Mouse (Mus musculus) mammary gland, adult 2 months (tissue): ENCODE measurements around the gene Sec24c. TPM values are rescaled to one million over a fixed set of nuclear protein-coding genes. Genes with fewer than 3 reads are reported as not detected.

Source experiments
- polyA plus RNA-seq: library from polyadenylated mRNA; depleted of rRNA; stranded (reverse); fragments of >200 nt; gene quantifications from 2 replicates; pipeline ENCODE4 v1.2.3, GENCODE M21; 2012; ENCODE audit warnings: low replicate concordance; rRNA removed

Sec24c gene
- polyA plus RNA-seq: 267 and 287 TPM in 2 replicates

DNA sequence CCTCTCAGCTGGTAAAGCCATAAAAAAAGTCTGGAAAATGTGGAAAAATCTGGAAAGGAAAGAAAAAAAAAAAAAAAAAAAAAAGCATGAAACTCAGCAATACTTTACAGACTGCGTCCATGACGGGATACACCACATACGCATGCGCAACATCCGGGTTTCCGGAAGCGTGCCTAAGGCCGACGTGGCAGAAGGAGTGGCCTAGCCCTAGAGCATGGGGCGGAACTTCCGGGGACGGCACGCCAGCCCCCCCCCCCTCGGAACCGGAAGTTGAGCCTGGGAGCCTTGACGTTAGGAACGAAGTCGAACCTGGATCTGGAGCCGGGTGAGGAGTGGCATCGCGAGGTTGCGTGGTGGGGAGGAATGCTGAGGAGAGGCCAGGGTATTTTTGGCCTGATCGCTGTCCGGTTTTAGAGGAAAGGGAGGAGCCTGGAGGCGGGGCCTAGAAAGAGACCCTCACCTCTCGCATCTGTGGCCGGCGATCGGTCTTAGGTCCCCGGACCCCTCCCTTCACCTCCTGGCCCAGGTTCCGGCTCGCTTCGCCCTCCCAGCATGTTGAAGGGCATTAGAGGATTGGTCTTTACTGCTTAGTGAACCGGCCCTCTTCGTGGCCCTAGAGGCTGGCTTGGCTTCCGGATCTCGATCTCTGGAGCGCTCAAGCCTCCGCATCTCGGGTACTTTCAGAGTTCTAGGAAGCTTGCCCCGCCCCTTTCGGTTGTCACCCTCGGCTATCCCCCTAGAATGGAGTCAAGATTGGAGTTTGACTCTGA lies at the start of gene Sec24c:
TSS of gene Sec24c (plus strand) at position 245 of the 770 bp plus-strand sequence.

DNA sequence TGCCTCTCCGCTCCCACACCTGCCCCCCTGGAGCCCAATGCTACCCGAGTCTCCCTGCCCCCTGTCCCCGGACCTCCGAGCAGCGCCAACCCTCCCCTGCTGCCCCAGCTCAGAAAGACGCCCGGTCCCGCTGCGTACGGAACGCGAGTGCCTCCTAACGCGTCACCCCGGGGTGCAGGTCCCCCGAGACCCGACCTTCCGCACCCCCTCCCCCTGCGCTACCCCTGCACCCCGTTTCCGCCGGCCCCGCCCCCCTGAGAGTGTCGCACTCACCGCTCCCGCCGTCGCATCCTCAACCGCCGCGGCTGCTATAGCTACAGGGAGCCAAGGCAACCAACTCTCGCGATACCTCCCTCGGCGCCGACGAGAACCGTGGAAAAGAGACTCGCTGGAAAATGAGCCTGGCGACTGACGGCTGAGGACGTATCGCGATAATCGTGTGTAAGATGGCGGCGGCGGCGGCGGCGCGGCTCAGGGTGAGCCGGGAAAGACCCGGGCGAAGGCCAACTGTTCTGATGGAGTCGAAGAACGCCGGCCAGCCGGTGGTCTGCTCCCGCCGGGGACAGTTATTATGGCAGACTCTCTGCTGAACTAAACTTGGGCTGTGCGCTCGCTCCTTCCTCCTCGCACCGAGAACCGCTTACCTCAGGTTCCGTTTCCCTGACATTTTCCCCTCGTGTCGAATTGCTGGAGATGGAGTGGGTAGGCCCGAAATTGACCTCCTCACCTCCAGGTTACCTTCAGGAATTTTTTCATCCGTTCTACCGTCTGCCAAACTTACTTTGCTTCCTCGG lies 33.3 kb upstream of the Sec24c start, which contains the start of gene Usp54:
TSS of gene Usp54 (minus strand) at position 420 of the 794 bp plus-strand sequence.

DNA sequence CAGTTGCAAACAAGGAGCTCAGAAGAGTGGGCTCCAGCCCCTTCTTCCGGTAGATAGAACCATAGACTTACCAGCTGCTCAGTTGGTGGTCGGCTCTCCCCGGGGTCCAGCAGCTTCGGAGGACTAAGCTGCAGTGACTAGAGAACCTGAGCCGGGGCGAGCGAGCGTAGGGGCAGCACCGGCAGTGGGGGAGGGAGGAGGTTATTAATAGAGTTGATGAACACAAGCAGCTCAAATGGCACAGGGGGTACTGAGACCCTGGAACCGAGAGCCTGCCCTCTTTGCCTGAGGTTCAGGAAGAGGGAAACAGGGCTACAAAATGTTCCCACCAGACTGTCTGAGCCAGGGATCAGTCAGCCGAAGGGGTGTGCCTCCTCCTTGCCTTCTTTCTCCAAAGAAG lies 17.7 kb upstream of the Sec24c start, which contains the start of gene Myoz1:
TSS of gene Myoz1 (minus strand) at position 180 of the 400 bp plus-strand sequence.

GRCm38 (mm10) chr14:20668154-20668810 lies 5.8 kb upstream of the Sec24c start, which contains the start of gene Synpo2l:
Gene Synpo2l, minus strand, starts transcription at chr14:20668354.

GRCm38 (mm10) chr14:20694884-20695760 lies 21.0 kb downstream of the Sec24c start, which contains the start of gene Fut11:
Gene Fut11, plus strand, starts transcription at chr14:20694968.

GRCm38 (mm10) chr14:20702741-20703381 lies 28.8 kb downstream of the Sec24c start, which contains the start of gene Chchd1:
Gene Chchd1, plus strand, starts transcription at chr14:20703006.

GRCm38 (mm10) chr14:20707201-20708190 lies 33.4 kb downstream of the Sec24c start, which contains the start of gene Zswim8:
Gene Zswim8, plus strand, starts transcription at chr14:20707552.

DNA sequence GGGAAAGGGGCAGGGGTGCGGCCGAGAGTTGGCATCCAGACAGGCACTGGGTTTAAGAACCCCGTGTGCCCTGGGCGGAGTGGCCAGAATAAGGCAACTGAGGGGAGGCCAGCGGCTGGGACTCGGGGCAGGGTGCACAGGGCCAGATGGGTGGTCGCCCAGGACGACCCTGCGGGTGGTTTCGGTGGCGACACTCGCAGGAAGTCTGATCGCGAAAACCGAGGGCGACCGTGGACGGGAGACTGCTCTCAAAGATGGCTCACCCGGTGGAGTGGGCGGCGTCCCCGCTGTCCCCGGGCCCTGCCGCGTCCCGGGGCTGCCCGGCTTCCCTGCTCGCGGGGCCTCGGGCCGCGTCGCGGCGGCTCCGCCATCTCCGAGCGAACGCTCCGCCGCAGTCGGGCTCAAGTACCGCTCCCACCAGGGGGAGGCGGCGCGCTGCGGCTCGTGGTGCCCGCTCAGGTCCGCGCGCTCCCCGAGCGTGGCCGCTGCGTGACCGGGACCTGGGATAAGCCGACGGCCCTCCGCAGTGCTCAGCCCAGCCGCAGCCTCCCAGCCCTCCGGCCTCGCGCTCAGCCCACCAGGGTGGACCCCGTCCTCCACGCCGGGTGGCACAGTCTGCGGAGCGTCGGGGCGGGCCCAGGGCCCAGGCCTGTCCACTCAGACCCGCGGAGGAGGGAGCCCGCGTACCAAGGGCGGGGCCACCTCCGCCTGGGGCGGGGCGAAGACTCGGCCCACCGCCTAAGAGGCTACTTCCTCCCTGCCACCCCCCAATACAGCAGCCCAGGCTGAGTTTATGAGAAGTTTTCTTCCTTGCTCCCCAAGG lies 60.1 kb downstream of the Sec24c start, which contains the start of gene Ndst2:
TSS of gene Ndst2 (minus strand) at position 611 of the 823 bp plus-strand sequence.

Other genes starting within 250 kb of the Sec24c start
- gene Cfap70, start 222.1 kb upstream of the Sec24c start, polyA plus RNA-seq: 0.09 TPM in 1 of 2 replicates, not detected in the other
- 87.8 and 94.9 TPM in 2 replicates for gene Anxa7, start 194.2 kb upstream of the Sec24c start, polyA plus RNA-seq
- 0.31 and 1.4 TPM in 2 replicates for gene Mss51, start 177.4 kb upstream of the Sec24c start, polyA plus RNA-seq
- 8.3 and 20.8 TPM in 2 replicates for gene Ppp3cb, start 127.7 kb upstream of the Sec24c start, polyA plus RNA-seq
- 3.4 and 7.4 TPM in 2 replicates for gene Usp54, start 33.2 kb upstream of the Sec24c start, polyA plus RNA-seq
- 0.13 and 386 TPM in 2 replicates for gene Myoz1, start 17.8 kb upstream of the Sec24c start, polyA plus RNA-seq
- gene Synpo2l, start 6.0 kb upstream of the Sec24c start, polyA plus RNA-seq: 0.12 and 14.1 TPM in 2 replicates
- gene Fut11, start 20.7 kb downstream of the Sec24c start, polyA plus RNA-seq: 15.7 and 38.8 TPM in 2 replicates
- 14.6 and 33.2 TPM in 2 replicates for gene Chchd1, start 28.7 kb downstream of the Sec24c start, polyA plus RNA-seq
- gene Zswim8, start 33.2 kb downstream of the Sec24c start, polyA plus RNA-seq: 245 and 268 TPM in 2 replicates
- 47.3 and 61.9 TPM in 2 replicates for gene Ndst2, start 60.3 kb downstream of the Sec24c start, polyA plus RNA-seq
- gene Camk2g, start 119.8 kb downstream of the Sec24c start, polyA plus RNA-seq: 30.5 and 40.0 TPM in 2 replicates
- 12.3 and 25.1 TPM in 2 replicates for gene Plau, start 162.4 kb downstream of the Sec24c start, polyA plus RNA-seq